Mouse (Mus musculus) liver, adult 2 months (tissue): ENCODE results near the gene Gpr152. TPM values are rescaled to one million over a fixed set of nuclear protein-coding genes. Genes with fewer than 3 reads are reported as not detected.

Source experiments
- DNase-seq: peaks from one replicate; pipeline ENCODE4 v3.0.0-alpha.2; 2011; ENCODE audit warnings: low read depth, low spot score; ENCODE audit errors: extremely low read depth
- H3K27ac ChIP-seq: fragments of 200-500 bp; replicated peaks from 2 replicates; pipeline ENCODE4 v1.5.1; 2012; ENCODE audit warnings: low read depth, mild to moderate bottlenecking, control low read depth, inconsistent platforms, low read length; ENCODE audit not compliant: insufficient read depth
- H3K27me3 ChIP-seq: fragments of 200-500 bp; 2 replicates; pipeline ENCODE4 v1.6.1; 2012; ENCODE audit warnings: mild to moderate bottlenecking, moderate library complexity, low read length, inconsistent platforms; ENCODE audit not compliant: control insufficient read depth, insufficient read depth
- H3K36me3 ChIP-seq: fragments of 200-500 bp; 2 replicates; pipeline ENCODE4 v1.6.1; 2012; ENCODE audit warnings: low read length, inconsistent platforms; ENCODE audit not compliant: control insufficient read depth, insufficient read depth
- H3K4me1 ChIP-seq: fragments of 200-500 bp; 2 replicates; pipeline ENCODE4 v1.6.1; 2011; ENCODE audit warnings: low read length; ENCODE audit not compliant: control insufficient read depth, insufficient read depth
- H3K4me3 ChIP-seq: fragments of 200-500 bp; 2 replicates; pipeline ENCODE4 v1.5.1; 2011; ENCODE audit warnings: low read depth, mild to moderate bottlenecking, control low read depth, low read length, moderate library complexity; ENCODE audit not compliant: insufficient read depth
- H3K79me2 ChIP-seq: fragments of 200-500 bp; 2 replicates; pipeline ENCODE4 v1.6.1; 2012; ENCODE audit warnings: inconsistent platforms, mild to moderate bottlenecking, low read length, moderate library complexity; ENCODE audit not compliant: control insufficient read depth, insufficient read depth
- H3K9ac ChIP-seq: fragments of 200-500 bp; 2 replicates; pipeline ENCODE4 v1.6.1; 2012; ENCODE audit warnings: low read depth, mild to moderate bottlenecking, control low read depth, inconsistent platforms, low read length
- CTCF ChIP-seq: fragments of 200-500 bp; IDR thresholded peaks from 2 replicates; pipeline ENCODE4 v1.5.1; 2011; ENCODE audit warnings: low read depth, low read length, control low read depth
- POLR2A ChIP-seq: fragments of 200-500 bp; IDR thresholded peaks from 2 replicates; pipeline ENCODE4 v1.6.1; 2011; ENCODE audit warnings: low read length, control low read depth; ENCODE audit not compliant: insufficient read depth; ENCODE audit errors: extremely low read depth
- WGBS: fragments of 180-500 bp; shearing (Covaris S2); methylation state at CpG from one replicate; pipeline ENCODE4 v1.1.7; 2018; 5-methylcytosine and 5-hydroxymethylcytosine counted together
- polyA plus RNA-seq: library from polyadenylated mRNA; depleted of rRNA; stranded (reverse); fragments of >200 nt; gene quantifications from 2 replicates; pipeline ENCODE4 v1.2.3, GENCODE M21; 2012; rRNA removed
- total RNA-seq: library from RNA; depleted of rRNA; stranded (reverse); fragments of >200 nt; gene quantifications from 2 replicates; pipeline ENCODE4 v1.2.3, GENCODE M21; 2014; rRNA removed

The Gpr152 gene
- total and polyA plus RNA-seq, 2 experiments = 0.02 TPM; not detected in 1

- Histone ChIP-seq H3K4me3 (peak overlapping the region; percentile 96), H3K4me1 (peaks cover 33% of the 10 kb centered on the region), H3K27me3 (no peaks in the 10 kb centered on the region), H3K79me2 (peaks cover 14% of the 10 kb centered on the region), H3K36me3 (peaks cover 6% of the 10 kb centered on the region; the same call in 1 of the 2 replicates), H3K27ac (peak overlapping the region; percentile 73), H3K9ac (peak overlapping the region; percentile 96)
- TF ChIP-seq POLR2A (no peak), CTCF (no peak)
- WGBS = 1% methylated on average over 49 of the region's 52 CpGs
- DNase-seq = no peak
These were observed 52.8 kb downstream of the Gpr152 start for GRCm38 (mm10) chr19:4192251-4192985.

GRCm38 (mm10) chr19:4193129-4193528 is 53.5 kb downstream of the Gpr152 start:
- Histone ChIP-seq H3K36me3 (peaks cover 6% of the 10 kb centered on the region; the same call in 1 of the 2 replicates), H3K27ac (no peak overlapping the region), H3K27me3 (no peaks in the 10 kb centered on the region), H3K4me3 (no peak overlapping the region; the same call in none of the 2 replicates), H3K79me2 (peaks cover 14% of the 10 kb centered on the region), H3K4me1 (peaks cover 33% of the 10 kb centered on the region), H3K9ac (peak overlapping the region; percentile 96)
- no peak for DNase-seq
- 62% methylated on average over 6 of the region's 6 CpGs for WGBS
- TF ChIP-seq CTCF = no peak
- TF ChIP-seq POLR2A = no peak

GRCm38 (mm10) chr19:4194021-4194724 is 54.6 kb downstream of the Gpr152 start:
- H3K27me3 ChIP-seq = no peaks in the 10 kb centered on the region
- H3K36me3 ChIP-seq = peaks cover 6% of the 10 kb centered on the region; the same call in 1 of the 2 replicates
- H3K27ac ChIP-seq = no peak overlapping the region
- DNase-seq = no peak
- 82% methylated on average over 8 of the region's 8 CpGs for WGBS
- H3K4me1 ChIP-seq = peaks cover 33% of the 10 kb centered on the region
- no peak overlapping the region for H3K4me3 ChIP-seq
- H3K9ac ChIP-seq = no peak overlapping the region
- TF ChIP-seq CTCF (no peak), POLR2A (no peak)
- H3K79me2 ChIP-seq = peaks cover 14% of the 10 kb centered on the region

GRCm38 (mm10) chr19:4194776-4195650 is 55.4 kb downstream of the Gpr152 start:
- H3K27ac ChIP-seq = peak overlapping the region; percentile 20
- H3K4me1 ChIP-seq = peaks cover 33% of the 10 kb centered on the region
- 25% methylated on average over 12 of the region's 12 CpGs for WGBS
- peaks cover 6% of the 10 kb centered on the region; the same call in 1 of the 2 replicates for H3K36me3 ChIP-seq
- H3K9ac ChIP-seq = no peak overlapping the region
- no peak overlapping the region for H3K4me3 ChIP-seq
- no peaks in the 10 kb centered on the region for H3K27me3 ChIP-seq
- peak; percentile 94 for DNase-seq
- TF ChIP-seq CTCF (no peak), POLR2A (no peak)
- peaks cover 14% of the 10 kb centered on the region for H3K79me2 ChIP-seq

Other genes with a start within 250 kb of the Gpr152 start
Only the 30 nearest of the 33 such genes appear.
- 41.1 and 41.5 TPM in 2 replicates for gene Unc93b1, start 204.6 kb upstream of the Gpr152 start, total RNA-seq
- 68.9 and 102 TPM in 2 replicates for gene Unc93b1, start 204.6 kb upstream of the Gpr152 start, polyA plus RNA-seq
- 0.74 and 1.7 TPM in 2 replicates for gene Aldh3b3, start 181.1 kb upstream of the Gpr152 start, total RNA-seq
- 6.4 and 7.7 TPM in 2 replicates for gene Aldh3b3, start 181.1 kb upstream of the Gpr152 start, polyA plus RNA-seq
- gene Aldh3b2, start 167.5 kb upstream of the Gpr152 start, total RNA-seq = not detected in 2 replicates
- 0.16 and 0.48 TPM in 2 replicates for gene Aldh3b2, start 167.5 kb upstream of the Gpr152 start, polyA plus RNA-seq
- gene Acy3, start 153.2 kb upstream of the Gpr152 start, total RNA-seq = 44.3 and 49.8 TPM in 2 replicates
- 232 and 326 TPM in 2 replicates for gene Acy3, start 153.2 kb upstream of the Gpr152 start, polyA plus RNA-seq
- not detected in 2 replicates for gene Tbx10, start 147.0 kb upstream of the Gpr152 start, total RNA-seq
- gene Tbx10, start 147.0 kb upstream of the Gpr152 start, polyA plus RNA-seq = not detected in 2 replicates
- 30.1 and 36.0 TPM in 2 replicates for gene Nudt8, start 139.2 kb upstream of the Gpr152 start, total RNA-seq
- gene Nudt8, start 139.2 kb upstream of the Gpr152 start, polyA plus RNA-seq = 13.4 and 18.5 TPM in 2 replicates
- gene Gm49405, start 139.2 kb upstream of the Gpr152 start, total RNA-seq = 0.54 and 0.92 TPM in 2 replicates
- 0.72 and 1.1 TPM in 2 replicates for gene Gm49405, start 139.2 kb upstream of the Gpr152 start, polyA plus RNA-seq
- gene Doc2g, start 136.5 kb upstream of the Gpr152 start, total RNA-seq = 0.74 and 0.87 TPM in 2 replicates
- 2.3 and 4.9 TPM in 2 replicates for gene Doc2g, start 136.5 kb upstream of the Gpr152 start, polyA plus RNA-seq
- gene Ndufv1, start 127.0 kb upstream of the Gpr152 start, total RNA-seq = 189 and 197 TPM in 2 replicates
- 239 and 251 TPM in 2 replicates for gene Ndufv1, start 127.0 kb upstream of the Gpr152 start, polyA plus RNA-seq
- gene Gstp1, start 101.8 kb upstream of the Gpr152 start, total RNA-seq = 456 and 810 TPM in 2 replicates
- gene Gstp1, start 101.8 kb upstream of the Gpr152 start, polyA plus RNA-seq = 965 and 1,374 TPM in 2 replicates
- gene Gstp2, start 93.8 kb upstream of the Gpr152 start, total RNA-seq = 4.1 and 7.9 TPM in 2 replicates
- gene Gstp2, start 93.8 kb upstream of the Gpr152 start, polyA plus RNA-seq = 4.4 and 9.2 TPM in 2 replicates
- 21.5 and 28.1 TPM in 2 replicates for gene Gstp3, start 80.2 kb upstream of the Gpr152 start, total RNA-seq
- 54.3 and 66.1 TPM in 2 replicates for gene Gstp3, start 80.2 kb upstream of the Gpr152 start, polyA plus RNA-seq
- 0.13 and 0.37 TPM in 2 replicates for gene Cabp2, start 58.2 kb upstream of the Gpr152 start, total RNA-seq
- gene Cabp2, start 58.2 kb upstream of the Gpr152 start, polyA plus RNA-seq = 0.27 and 0.70 TPM in 2 replicates
- 33.9 and 44.0 TPM in 2 replicates for gene Cdk2ap2, start 42.6 kb upstream of the Gpr152 start, total RNA-seq
- 185 and 198 TPM in 2 replicates for gene Cdk2ap2, start 42.6 kb upstream of the Gpr152 start, polyA plus RNA-seq
- 1.7 and 4.9 TPM in 2 replicates for gene Pitpnm1, start 39.8 kb upstream of the Gpr152 start, total RNA-seq
- gene Pitpnm1, start 39.8 kb upstream of the Gpr152 start, polyA plus RNA-seq = 8.1 and 14.2 TPM in 2 replicates
- gene Aip, start 13.9 kb upstream of the Gpr152 start, total RNA-seq = 16.5 and 20.1 TPM in 2 replicates
- 30.0 and 33.5 TPM in 2 replicates for gene Aip, start 13.9 kb upstream of the Gpr152 start, polyA plus RNA-seq
- gene Cabp4, start 4.2 kb downstream of the Gpr152 start, total RNA-seq = 0.37 TPM in 1 of 2 replicates, not detected in the other
- not detected in 2 replicates for gene Cabp4, start 4.2 kb downstream of the Gpr152 start, polyA plus RNA-seq
- gene Coro1b, start 8.8 kb downstream of the Gpr152 start, total RNA-seq = 66.1 and 72.6 TPM in 2 replicates
- gene Coro1b, start 8.8 kb downstream of the Gpr152 start, polyA plus RNA-seq = 109 and 114 TPM in 2 replicates
- gene Ptprcap, start 13.8 kb downstream of the Gpr152 start, total RNA-seq = 1.7 and 4.1 TPM in 2 replicates
- 6.9 and 8.2 TPM in 2 replicates for gene Ptprcap, start 13.8 kb downstream of the Gpr152 start, polyA plus RNA-seq
- 7.2 and 7.4 TPM in 2 replicates for gene Rps6kb2, start 23.6 kb downstream of the Gpr152 start, total RNA-seq
- 28.3 and 31.6 TPM in 2 replicates for gene Rps6kb2, start 23.6 kb downstream of the Gpr152 start, polyA plus RNA-seq
- 0.40 and 0.65 TPM in 2 replicates for gene Carns1, start 35.7 kb downstream of the Gpr152 start, total RNA-seq
- 1.8 and 1.9 TPM in 2 replicates for gene Carns1, start 35.7 kb downstream of the Gpr152 start, polyA plus RNA-seq
- 0.46 and 1.4 TPM in 2 replicates for gene Tbc1d10c, start 51.5 kb downstream of the Gpr152 start, total RNA-seq
- 1.7 and 2.2 TPM in 2 replicates for gene Tbc1d10c, start 51.5 kb downstream of the Gpr152 start, polyA plus RNA-seq
- gene Ppp1ca, start 52.3 kb downstream of the Gpr152 start, total RNA-seq = 170 TPM in 2 replicates
- gene Ppp1ca, start 52.3 kb downstream of the Gpr152 start, polyA plus RNA-seq = 399 and 571 TPM in 2 replicates
- gene Rad9a, start 61.9 kb downstream of the Gpr152 start, total RNA-seq = 0.74 and 1.3 TPM in 2 replicates
- gene Rad9a, start 61.9 kb downstream of the Gpr152 start, polyA plus RNA-seq = 7.0 and 7.5 TPM in 2 replicates
- gene Clcf1, start 74.5 kb downstream of the Gpr152 start, total RNA-seq = 0.27 and 0.28 TPM in 2 replicates
- gene Clcf1, start 74.5 kb downstream of the Gpr152 start, polyA plus RNA-seq = 0.87 and 3.8 TPM in 2 replicates
- not detected in 2 replicates for gene AC109138.7, start 74.6 kb downstream of the Gpr152 start, total RNA-seq
- gene AC109138.7, start 74.6 kb downstream of the Gpr152 start, polyA plus RNA-seq = not detected in 2 replicates
- gene Pold4, start 92.1 kb downstream of the Gpr152 start, total RNA-seq = 27.2 and 27.3 TPM in 2 replicates
- 60.4 and 63.8 TPM in 2 replicates for gene Pold4, start 92.1 kb downstream of the Gpr152 start, polyA plus RNA-seq
- gene Ssh3, start 129.4 kb downstream of the Gpr152 start, total RNA-seq = 11.5 and 12.1 TPM in 2 replicates
- gene Ssh3, start 129.4 kb downstream of the Gpr152 start, polyA plus RNA-seq = 15.3 and 29.2 TPM in 2 replicates
- gene Ankrd13d, start 143.3 kb downstream of the Gpr152 start, total RNA-seq = 0.40 and 0.46 TPM in 2 replicates
- 0.27 and 0.60 TPM in 2 replicates for gene Ankrd13d, start 143.3 kb downstream of the Gpr152 start, polyA plus RNA-seq
- 11.3 and 16.4 TPM in 2 replicates for gene Grk2, start 166.4 kb downstream of the Gpr152 start, total RNA-seq
- gene Grk2, start 166.4 kb downstream of the Gpr152 start, polyA plus RNA-seq = 23.4 and 30.3 TPM in 2 replicates